Mouse (Mus musculus) lung, postnatal 0 days (tissue): ENCODE data around the gene Gm49601.

Experiments used
- CTCF ChIP-seq: IDR thresholded peaks from 2 replicates; pipeline ENCODE4 v1.5.1; 2016; ENCODE audit warnings: antibody characterized with exemption, mild to moderate bottlenecking
- EP300 ChIP-seq: IDR thresholded peaks from 2 replicates; pipeline ENCODE4 v1.6.1; 2016; ENCODE audit warnings: antibody characterized with exemption, mild to moderate bottlenecking, control low read depth

DNA sequence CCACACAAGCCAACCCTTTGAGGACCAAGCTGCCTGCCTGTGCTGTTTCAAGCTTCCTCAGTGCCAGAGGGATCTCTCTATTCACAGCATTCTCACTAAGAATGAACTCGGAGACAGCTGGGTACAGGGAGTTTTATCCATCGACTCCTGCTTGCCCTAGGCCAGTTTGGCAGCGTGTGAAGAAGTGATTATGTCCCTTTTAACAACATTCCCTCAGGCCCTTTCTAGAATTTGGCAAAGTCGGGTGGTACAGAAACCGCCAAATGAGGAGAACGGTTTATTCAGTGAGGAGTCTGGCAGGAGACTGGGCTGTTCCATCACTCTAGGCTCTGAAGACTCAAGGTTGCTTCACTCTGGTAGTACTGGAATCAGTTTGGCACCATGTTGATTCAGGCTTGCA lies 6.0 kb downstream of the Gm49601 start:
- TF ChIP-seq CTCF (no peak), EP300 (no peak)
